Mouse (Mus musculus): ENCODE data around the gene Btbd35f3. TPM values are rescaled to one million over a fixed set of nuclear protein-coding genes. Genes with fewer than 3 reads are reported as not detected.

The Btbd35f3 gene
- polyA plus RNA-seq (2012; rRNA removed; ENCODE audit: low replicate concordance) = not detected in 2 replicates

GRCm38 (mm10) chrX:4037374-4037773, at the start of gene Btbd35f3:
Gene Btbd35f3, plus strand, starts transcription at chrX:4037674.

Other genes starting within 250 kb of the Btbd35f3 start
- not detected in 2 replicates for gene Btbd35f16, start 80.7 kb upstream of the Btbd35f3 start, polyA plus RNA-seq (2012; rRNA removed; ENCODE audit: low replicate concordance)
- gene Btbd35f28, start 158.9 kb downstream of the Btbd35f3 start, polyA plus RNA-seq (2012; rRNA removed; ENCODE audit: low replicate concordance) = not detected in 2 replicates

All from subcutaneous adipose tissue, adult 2 months (tissue).